Mouse (Mus musculus): Measurements from ENCODE around the gene Tex35. TPM values are rescaled to one million over a fixed set of nuclear protein-coding genes. Genes with fewer than 3 reads are reported as not detected.

Gene Tex35
- total RNA-seq, 1 experiment from 2014 or later: not detected

- DNase-seq: no peak
These were observed 58.6 kb downstream of the Tex35 start for GRCm38 (mm10) chr1:157049886-157050285.

Other genes with a start within 250 kb of the Tex35 start
- 29.6 and 35.5 TPM in 2 replicates for gene Ralgps2, start 169.1 kb downstream of the Tex35 start, total RNA-seq (2021)

Measured in adrenal gland, postnatal 25 days (tissue).